Mouse (Mus musculus) T-helper 17 cell (primary cell): ENCODE data around the gene A830018L16Rik.
"Not testable (repeated sequence)": the region's sequence is repeated elsewhere in the genome, so short reads cannot be mapped to it uniquely, and the experiment has no call there.

Source experiments
- in situ Hi-C, 2 experiments: fragments of 300-600 bp; cut with MboI, MseI; formaldehyde crosslinking; loops; 1 replicate in 1 of 2; 2 replicates in 1 of 2; pipeline ENCODE4 v1.15.1; 2025; ENCODE audit warnings: high pct_unique_total_duplicates in 2 of 2

Gene A830018L16Rik

DNA sequence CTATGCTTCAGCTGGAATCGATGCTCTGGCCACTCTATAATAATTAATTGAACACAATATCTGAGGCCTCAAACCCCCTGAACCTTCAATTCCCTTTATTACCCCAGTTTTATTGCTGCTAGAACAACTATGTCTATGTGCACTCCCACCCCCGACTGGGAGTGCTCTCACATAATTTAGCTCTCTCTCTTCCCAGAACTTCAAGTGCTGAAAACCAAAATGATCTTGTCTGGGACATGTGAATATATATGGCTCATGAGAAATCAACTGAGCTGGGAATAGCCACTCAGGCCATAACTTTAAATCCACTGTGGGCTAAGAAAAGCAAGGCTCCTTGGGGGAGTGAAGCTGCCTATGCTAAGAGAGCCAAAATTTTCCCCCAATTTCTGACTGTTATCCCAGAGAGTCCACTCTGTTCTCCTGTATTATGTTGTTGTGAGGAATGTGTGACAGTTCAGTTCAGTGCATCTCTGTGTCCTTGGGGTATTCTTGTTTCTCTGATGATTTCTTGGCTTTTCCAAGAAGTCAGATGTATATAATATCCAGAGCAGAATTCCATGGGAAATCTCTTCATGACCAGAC, 582.5 kb downstream of the A830018L16Rik start:
- in situ Hi-C loops, result no loop called here

DNA sequence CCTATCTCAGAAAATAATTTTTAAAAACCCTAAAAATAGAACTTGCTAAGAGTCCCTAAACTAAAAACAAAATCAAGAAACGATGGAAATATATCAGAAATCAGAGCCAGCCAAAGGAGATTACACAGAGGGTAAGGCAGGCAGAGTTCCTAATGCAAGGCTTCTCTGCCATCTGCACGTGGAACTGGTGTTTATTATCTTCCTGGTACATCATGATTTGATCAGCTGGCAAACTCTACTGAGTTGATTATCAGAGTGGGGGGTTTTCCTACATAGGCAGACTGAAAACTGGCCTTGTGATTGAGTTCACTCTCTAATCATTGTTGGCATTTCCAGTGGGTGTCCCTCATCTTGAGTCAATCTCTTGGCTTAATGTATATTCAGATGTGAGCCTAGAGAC, 583.7 kb downstream of the A830018L16Rik start:
- in situ Hi-C loops, result no loop called here

DNA sequence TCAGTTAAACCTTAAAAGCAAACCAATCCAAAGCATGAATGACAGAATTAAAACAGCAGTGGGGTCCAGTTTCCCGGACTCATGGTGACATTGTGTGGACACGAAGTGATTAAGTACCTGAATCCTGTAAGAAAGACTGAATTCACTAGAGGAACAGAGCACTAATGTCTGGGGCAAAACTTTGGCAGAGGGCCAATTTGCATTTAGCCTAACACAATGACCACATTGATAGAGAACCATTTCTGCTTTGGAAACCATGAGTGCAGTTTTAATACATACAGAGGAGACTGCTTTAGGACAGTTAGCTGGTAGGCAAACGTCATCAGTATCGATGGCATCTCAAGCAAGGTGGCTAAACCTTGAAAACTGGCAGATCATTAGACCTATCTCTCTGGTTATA, 586.7 kb downstream of the A830018L16Rik start:
- in situ Hi-C loops, result no loop called here

DNA sequence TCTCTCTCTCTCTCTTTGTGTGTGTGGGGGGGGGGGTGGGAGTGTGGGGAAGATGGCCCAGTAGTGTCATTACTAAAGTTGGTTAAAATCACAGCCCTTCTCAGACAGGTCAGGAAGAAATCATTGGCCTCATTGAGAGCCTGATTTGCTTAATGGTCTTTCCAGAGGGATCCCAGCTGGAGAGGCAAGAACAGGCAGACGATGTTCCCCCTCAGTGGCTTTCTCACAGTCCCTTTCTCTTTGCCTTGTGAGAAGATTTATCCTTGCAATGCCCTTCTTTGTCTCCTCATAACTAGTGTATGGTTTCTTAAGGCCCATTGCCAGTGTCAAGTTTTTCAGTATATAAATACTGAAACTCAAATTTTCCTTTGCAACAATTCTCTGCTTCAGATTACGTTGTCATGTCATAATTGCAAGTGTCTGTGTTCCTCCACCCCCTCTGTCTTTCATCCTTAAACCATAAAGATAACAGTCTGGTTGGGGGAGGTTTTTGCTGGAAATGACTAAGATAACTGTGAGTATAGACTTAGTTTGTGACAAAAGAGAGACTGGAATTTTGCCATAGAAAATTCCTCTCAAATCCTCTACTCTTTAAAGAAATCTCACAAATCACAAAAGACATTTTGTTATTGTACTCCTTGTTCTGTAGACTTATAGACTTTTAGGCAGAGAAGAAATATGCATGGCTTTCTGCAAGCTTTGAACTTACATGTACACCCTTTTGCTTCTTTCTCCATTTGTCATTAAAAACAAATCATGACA, 595.1 kb downstream of the A830018L16Rik start:
- in situ Hi-C loops, result no loop called here

DNA sequence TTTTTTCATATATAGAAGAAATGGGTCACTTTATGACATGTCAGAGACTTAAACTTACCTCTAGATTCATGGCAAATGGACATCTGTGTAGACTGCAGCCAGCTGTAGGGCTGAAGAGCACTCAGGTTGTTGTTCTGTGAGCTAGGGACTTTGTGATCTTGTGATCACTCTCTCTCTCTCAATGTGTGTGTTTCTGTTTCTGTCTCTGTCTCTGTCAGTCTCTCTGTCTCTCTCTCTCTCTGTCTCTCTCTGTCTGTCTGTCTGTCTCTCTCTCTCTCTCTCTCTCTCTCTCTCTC, 595.6 kb downstream of the A830018L16Rik start:
- in situ Hi-C loops, result no loop called here

DNA sequence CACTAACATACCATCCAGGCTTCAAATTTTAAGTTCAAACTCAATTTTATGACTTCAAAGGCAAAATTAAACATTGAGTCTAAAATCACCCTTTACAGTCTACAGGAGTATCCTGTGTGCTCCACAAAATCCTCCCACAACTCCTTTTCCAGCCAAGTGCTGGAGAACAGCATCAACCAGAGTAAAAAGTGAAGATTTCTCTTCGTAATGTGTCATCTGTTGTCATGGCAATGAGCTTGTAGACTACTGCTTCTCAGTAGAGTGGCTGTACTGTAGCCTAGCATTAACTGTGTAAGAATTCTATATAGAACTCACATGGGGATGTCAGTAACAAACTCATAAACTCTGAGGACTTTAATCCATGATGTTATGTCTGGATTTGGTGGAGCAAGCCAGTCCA, 596.7 kb downstream of the A830018L16Rik start:
- in situ Hi-C loops, result no loop called here

DNA sequence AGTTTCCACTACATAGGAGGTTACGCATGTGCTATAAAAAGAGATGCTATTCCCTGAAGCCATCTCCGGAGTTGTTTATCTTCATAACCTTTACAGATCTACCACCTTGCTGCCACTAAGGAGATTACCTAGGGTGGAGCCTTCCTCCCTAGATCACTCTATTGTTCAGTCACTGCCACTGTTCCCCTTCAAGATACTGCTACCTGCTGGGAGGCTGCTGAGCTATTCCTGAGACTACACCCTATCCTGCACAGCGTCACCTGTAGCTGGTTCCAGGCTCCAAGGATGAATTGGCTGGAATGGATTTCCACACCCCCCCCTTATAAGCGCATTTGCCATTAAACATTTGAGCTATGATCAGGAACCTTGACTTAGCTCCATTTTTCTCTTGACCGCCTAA, 606.7 kb downstream of the A830018L16Rik start:
- in situ Hi-C loops, result not testable (repeated sequence)
